Mouse (Mus musculus) small intestine, adult 2 months (tissue): ENCODE measurements around the gene Slc38a3. TPM values are rescaled to one million over a fixed set of nuclear protein-coding genes. Genes with fewer than 3 reads are reported as not detected.

ENCODE experiments used
- H3K27ac ChIP-seq: fragments of 200-500 bp; 2 replicates; pipeline ENCODE4 v1.5.1; 2012; ENCODE audit warnings: low read depth, low read length, control low read depth, inconsistent platforms; ENCODE audit not compliant: insufficient read depth
- H3K27me3 ChIP-seq: fragments of 200-500 bp; 2 replicates; pipeline ENCODE4 v1.6.1; 2012; ENCODE audit warnings: mild to moderate bottlenecking, moderate library complexity, low read length, inconsistent platforms; ENCODE audit not compliant: control insufficient read depth, insufficient read depth
- H3K36me3 ChIP-seq: fragments of 200-500 bp; 2 replicates; pipeline ENCODE4 v1.6.1; 2012; ENCODE audit warnings: mild to moderate bottlenecking, low read length, control low read depth, inconsistent platforms; ENCODE audit not compliant: control insufficient read depth, insufficient read depth
- H3K4me1 ChIP-seq: fragments of 200-500 bp; 2 replicates; pipeline ENCODE4 v1.6.1; 2012; ENCODE audit warnings: low read length, inconsistent platforms, mixed read lengths; ENCODE audit not compliant: control insufficient read depth, insufficient read depth, insufficient read length
- H3K4me3 ChIP-seq: fragments of 200-500 bp; 2 replicates; pipeline ENCODE4 v1.5.1; 2012; ENCODE audit warnings: low read depth, mild to moderate bottlenecking, control low read depth, inconsistent platforms, low read length, moderate library complexity
- CTCF ChIP-seq: fragments of 200-500 bp; IDR thresholded peaks from 2 replicates; pipeline ENCODE4 v1.5.1; 2012; ENCODE audit warnings: low read depth, mild to moderate bottlenecking, control low read depth, inconsistent platforms, low read length, moderate library complexity, mixed read lengths; ENCODE audit not compliant: insufficient replicate concordance, insufficient read length; ENCODE audit errors: extremely low read depth
- POLR2A ChIP-seq: fragments of 200-500 bp; IDR thresholded peaks from 2 replicates; pipeline ENCODE4 v1.6.1; 2012; ENCODE audit warnings: low read depth, mild to moderate bottlenecking, control low read depth, inconsistent platforms, low read length, moderate library complexity
- WGBS: fragments of 180-500 bp; shearing (Covaris S2); methylation state at CpG from one replicate; pipeline ENCODE4 v1.1.7; 2018; 5-methylcytosine and 5-hydroxymethylcytosine counted together
- polyA plus RNA-seq: library from polyadenylated mRNA; depleted of rRNA; stranded (reverse); fragments of >200 nt; gene quantifications from 2 replicates; pipeline ENCODE4 v1.2.3, GENCODE M21; 2012

Gene Slc38a3
- polyA plus RNA-seq, 1 experiment, result 2.8 TPM

DNA sequence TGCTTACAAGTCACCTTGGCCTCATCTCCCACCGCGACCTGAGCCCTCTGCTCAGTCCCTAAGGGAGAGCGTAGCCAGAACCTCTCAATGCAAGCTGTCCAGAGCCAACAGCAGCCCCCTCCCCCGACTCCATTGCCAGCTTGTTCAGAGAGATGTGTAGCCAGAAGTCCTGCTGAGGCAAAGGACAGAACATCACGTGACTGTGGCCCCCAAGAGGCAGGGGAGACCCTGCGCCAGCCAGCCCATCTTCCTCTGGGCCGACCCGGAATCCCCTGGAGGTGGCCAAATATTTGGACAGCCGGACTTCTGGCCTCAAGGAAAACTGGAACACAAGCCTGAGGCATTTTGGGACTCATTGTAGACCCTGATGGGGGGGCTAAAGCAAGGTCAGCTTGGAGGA is 5.8 kb downstream of the Slc38a3 start:
- peaks cover 29% of the 10 kb centered on the region for H3K27me3 ChIP-seq
- no peak overlapping the region for H3K4me3 ChIP-seq
- TF ChIP-seq CTCF (no peak), POLR2A (no peak)
- H3K36me3 ChIP-seq, result no peaks in the 10 kb centered on the region
- peaks cover 5% of the 10 kb centered on the region for H3K4me1 ChIP-seq
- no peak overlapping the region for H3K27ac ChIP-seq
- 73% methylated on average over 9 of the region's 9 CpGs for WGBS

DNA sequence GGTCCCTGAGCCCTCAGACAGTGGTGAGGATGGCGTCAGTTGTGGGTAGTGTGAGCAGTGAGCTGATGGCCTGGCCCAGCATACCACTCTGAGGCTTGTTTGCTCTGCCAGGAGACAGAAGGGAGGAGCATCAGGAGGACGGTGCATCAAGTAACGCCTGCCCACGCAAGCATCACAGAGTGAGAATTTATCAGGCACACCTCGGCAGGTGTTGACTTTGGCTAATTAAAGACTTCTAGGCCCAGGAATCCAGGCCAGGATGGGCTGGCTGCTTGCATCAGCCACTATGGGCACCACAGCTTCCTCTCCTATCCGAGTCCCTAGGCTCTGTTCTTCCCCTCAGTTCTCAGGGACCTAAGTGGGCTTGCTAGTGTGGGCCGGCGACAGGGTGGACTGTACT is 7.0 kb downstream of the Slc38a3 start:
- Histone ChIP-seq H3K27ac (no peak overlapping the region), H3K36me3 (no peaks in the 10 kb centered on the region), H3K4me3 (no peak overlapping the region), H3K4me1 (peaks cover 5% of the 10 kb centered on the region), H3K27me3 (peaks cover 23% of the 10 kb centered on the region)
- 76% methylated on average over 8 of the region's 8 CpGs for WGBS
- TF ChIP-seq CTCF (no peak), POLR2A (no peak)

DNA sequence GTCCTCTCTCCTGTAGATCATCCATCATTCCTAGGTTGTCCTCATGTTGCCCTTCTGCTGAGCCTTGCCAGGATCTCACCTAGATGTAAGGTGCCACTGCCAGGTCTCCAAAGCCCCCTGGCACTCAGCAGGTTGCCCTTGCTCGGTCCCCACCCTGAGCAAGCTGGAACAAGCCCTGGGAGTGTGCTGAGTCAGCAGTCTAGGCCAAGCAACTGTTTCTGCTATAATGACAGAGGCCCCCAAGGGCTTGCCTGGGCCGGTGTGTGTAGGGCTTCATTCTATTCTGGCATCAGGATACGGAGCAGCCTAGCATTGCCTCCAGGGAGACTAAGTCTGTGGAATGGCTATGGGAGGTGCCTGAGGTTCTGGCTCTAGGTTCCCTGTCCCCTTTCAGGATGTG is 8.6 kb downstream of the Slc38a3 start:
- H3K4me1 ChIP-seq, result peaks cover 2% of the 10 kb centered on the region; the same call in 1 of the 2 replicates
- no peak overlapping the region for H3K4me3 ChIP-seq
- H3K27ac ChIP-seq, result no peak overlapping the region
- WGBS, result 85% methylated on average over 3 of the region's 3 CpGs
- peaks cover 8% of the 10 kb centered on the region; the same call in 1 of the 2 replicates for H3K27me3 ChIP-seq
- no peak for TF ChIP-seq POLR2A
- TF ChIP-seq CTCF, result no peak
- no peaks in the 10 kb centered on the region for H3K36me3 ChIP-seq

DNA sequence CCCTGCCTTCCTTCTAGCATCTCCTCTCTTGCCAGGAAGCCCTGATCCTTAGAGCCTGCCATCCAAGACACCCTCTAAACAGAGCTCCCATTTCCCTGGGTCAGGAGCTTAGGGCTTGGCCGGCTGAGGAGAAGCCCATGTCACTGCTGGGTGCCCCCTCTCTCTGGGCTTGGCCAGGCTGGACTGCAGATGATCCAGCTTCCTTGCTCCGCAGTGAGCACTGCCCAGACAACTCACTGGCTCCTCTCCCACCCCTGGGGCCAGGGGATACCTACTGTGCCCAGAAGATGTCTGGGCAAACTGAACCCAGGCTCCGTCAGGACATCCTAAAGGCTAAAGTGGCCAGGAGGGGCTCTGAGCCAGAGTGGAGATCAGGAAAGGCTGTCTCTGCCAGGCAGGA is 9.4 kb downstream of the Slc38a3 start:
- Histone ChIP-seq H3K27me3 (0 out of 2 replicates have a peak, but pooled peaks cover 3% of the 10 kb centered on the region), H3K36me3 (no peaks in the 10 kb centered on the region), H3K27ac (no peak overlapping the region), H3K4me3 (no peak overlapping the region), H3K4me1 (peaks cover 7% of the 10 kb centered on the region)
- 81% methylated on average over 3 of the region's 3 CpGs for WGBS
- TF ChIP-seq CTCF, result no peak
- no peak for TF ChIP-seq POLR2A

DNA sequence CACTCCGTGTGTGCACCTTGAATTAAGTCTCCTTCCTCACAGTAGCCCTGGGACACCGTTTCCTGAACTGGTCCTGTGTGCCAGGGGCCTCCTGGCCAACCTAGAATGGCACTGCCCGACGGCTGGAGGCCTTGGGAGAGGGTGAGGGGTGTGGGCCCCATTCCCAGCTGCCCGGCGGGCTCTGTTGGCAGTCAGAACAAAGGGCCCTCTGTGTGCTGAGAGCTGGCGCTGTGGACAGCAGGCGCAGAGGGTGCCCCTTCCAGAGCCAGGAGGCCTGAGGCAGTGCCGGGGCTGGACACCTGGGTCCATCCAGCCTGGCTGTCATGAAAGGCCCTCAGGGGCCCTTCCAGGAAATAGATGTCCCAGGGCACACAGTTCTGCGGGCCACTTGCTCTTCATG is 9.8 kb downstream of the Slc38a3 start:
- 30% methylated on average over 10 of the region's 10 CpGs for WGBS
- Histone ChIP-seq H3K27me3 (no peaks in the 10 kb centered on the region), H3K4me1 (peaks cover 9% of the 10 kb centered on the region), H3K27ac (no peak overlapping the region), H3K36me3 (no peaks in the 10 kb centered on the region), H3K4me3 (no peak overlapping the region)
- TF ChIP-seq CTCF, result no peak
- TF ChIP-seq POLR2A, result no peak

DNA sequence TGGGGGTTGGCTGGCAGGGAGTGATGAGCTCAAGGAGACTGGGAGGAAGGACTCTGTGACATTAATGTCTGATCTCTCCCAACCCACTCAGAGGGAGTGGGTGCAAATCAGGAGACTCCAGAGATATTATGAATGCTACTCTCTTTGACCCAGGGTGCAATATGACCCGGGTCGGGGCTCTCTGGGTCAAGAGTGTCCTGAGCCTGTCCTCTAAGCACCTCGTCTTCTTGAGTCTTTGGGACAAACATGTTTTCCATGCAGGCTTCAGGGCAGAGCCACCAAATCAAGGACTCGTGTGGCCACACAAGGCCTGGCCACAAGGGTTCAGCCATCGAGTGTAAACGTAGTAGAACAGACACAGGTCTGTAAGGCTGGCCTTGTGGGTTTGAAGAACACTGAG is 11.2 kb downstream of the Slc38a3 start:
- Histone ChIP-seq H3K4me3 (no peak overlapping the region), H3K27me3 (no peaks in the 10 kb centered on the region), H3K27ac (no peak overlapping the region), H3K4me1 (peaks cover 15% of the 10 kb centered on the region), H3K36me3 (no peaks in the 10 kb centered on the region)
- 91% methylated on average over 6 of the region's 6 CpGs for WGBS
- TF ChIP-seq CTCF (no peak), POLR2A (no peak)

DNA sequence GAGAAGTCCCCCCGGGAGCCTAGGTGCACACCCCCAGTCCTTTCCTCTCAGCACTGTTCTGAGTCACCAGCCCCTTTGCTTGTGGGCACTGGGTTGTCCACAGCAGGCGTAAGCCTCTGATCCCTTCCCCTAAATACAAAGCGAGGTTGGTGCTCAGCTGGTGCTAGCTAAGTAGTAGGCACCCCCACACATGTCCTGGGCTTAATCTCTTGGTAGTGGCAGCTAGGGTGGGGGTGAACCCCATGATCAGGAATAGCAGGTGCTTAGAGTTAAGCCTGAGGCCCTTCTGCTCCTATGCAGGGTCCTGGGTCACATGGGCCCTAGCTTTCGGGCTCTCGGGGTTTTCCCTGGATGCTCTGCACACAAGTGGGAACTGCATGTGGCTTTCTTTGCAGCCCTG is 12.2 kb downstream of the Slc38a3 start:
- no peak overlapping the region for H3K27ac ChIP-seq
- TF ChIP-seq POLR2A (no peak), CTCF (no peak)

More for the DNA sequence above, 12.2 kb downstream of the Slc38a3 start:
- peaks cover 15% of the 10 kb centered on the region for H3K4me1 ChIP-seq
- WGBS, result 94% methylated on average over 5 of the region's 5 CpGs
- no peaks in the 10 kb centered on the region for H3K27me3 ChIP-seq
- H3K36me3 ChIP-seq, result no peaks in the 10 kb centered on the region
- H3K4me3 ChIP-seq, result no peak overlapping the region
